Mouse (Mus musculus) G1E (cell line): ENCODE measurements around the gene Actl6b. TPM values are rescaled to one million over a fixed set of nuclear protein-coding genes. Genes with fewer than 3 reads are reported as not detected.

Experiments used
- ATAC-seq: 2 replicates; pipeline ENCODE4 v1.8.0; 2016; ENCODE audit warnings: mild to moderate bottlenecking; ENCODE audit not compliant: insufficient number of reproducible peaks, poor library complexity, low FRiP score, severe bottlenecking; ENCODE audit errors: extremely low read depth
- DNase-seq: peaks from one replicate; pipeline ENCODE4 v3.0.0; 2012; ENCODE audit warnings: low spot score
- H3K27me3 ChIP-seq: 2 replicates; pipeline ENCODE4 v1.6.1; 2012; ENCODE audit warnings: mild to moderate bottlenecking, low read length, inconsistent platforms; ENCODE audit not compliant: insufficient read depth
- H3K36me3 ChIP-seq: replicated peaks from 2 replicates; pipeline ENCODE3; 2012; ENCODE audit warnings: mild to moderate bottlenecking, inconsistent platforms
- H3K4me1 ChIP-seq: 2 replicates; pipeline ENCODE4 v1.6.1; 2012; ENCODE audit warnings: low read depth, low read length, inconsistent platforms, mixed read lengths; ENCODE audit not compliant: insufficient read depth
- H3K4me3 ChIP-seq: 2 replicates; pipeline ENCODE4 v1.5.1; 2012; ENCODE audit warnings: low read depth, mild to moderate bottlenecking, inconsistent platforms, low read length, moderate library complexity, mixed read lengths
- H3K9me3 ChIP-seq: replicated peaks from 2 replicates; pipeline ENCODE4 v1.6.1; 2012; ENCODE audit warnings: inconsistent platforms
- CTCF ChIP-seq: IDR thresholded peaks from 2 replicates; pipeline ENCODE4 v1.5.1; 2012; ENCODE audit warnings: low read depth, low read length, inconsistent platforms, mixed read lengths
- GATA1 ChIP-seq: IDR thresholded peaks from 2 replicates; pipeline ENCODE4 v1.6.1; 2012; ENCODE audit warnings: borderline replicate concordance, low read length, inconsistent platforms, mixed read lengths
- GATA2 ChIP-seq: IDR thresholded peaks from 2 replicates; pipeline ENCODE4 v1.6.1; 2012; ENCODE audit warnings: low read depth, low read length, inconsistent platforms, borderline replicate concordance
- POLR2AphosphoS5 ChIP-seq: IDR thresholded peaks from 2 replicates; pipeline ENCODE4 v1.6.1; 2012; ENCODE audit warnings: low read depth, low read length, inconsistent platforms; ENCODE audit not compliant: insufficient replicate concordance
- TAL1 ChIP-seq: conservative IDR thresholded peaks from 2 replicates; pipeline ENCODE4 v1.6.1; 2012; ENCODE audit warnings: low read depth, low read length, inconsistent platforms, mixed read lengths
- polyA plus RNA-seq: library from polyadenylated mRNA; stranded (reverse); fragments of >175 nt; gene quantifications from 2 replicates; pipeline ENCODE4 v1.2.3, GENCODE M21; 2012
- total RNA-seq, 2 experiments: library from RNA; stranded (forward) in 1 of 2; stranded (reverse) in 1 of 2; fragments of 200-1000 nt in 1 of 2; fragments of >200 nt in 1 of 2; fragmentation: Nextera tagmentation in 1 of 2; gene quantifications; 2 replicates each; pipeline ENCODE4 v1.2.3; 2014 to 2017

Gene Actl6b
- total and polyA plus RNA-seq, 3 experiments, result 0.11 TPM; not detected in 2

- no peak for TF ChIP-seq TAL1
- no peak for TF ChIP-seq CTCF
- no peak for TF ChIP-seq GATA1
- no peak for TF ChIP-seq GATA2
- TF ChIP-seq POLR2AphosphoS5, result no peak
- no peak for ATAC-seq
- Histone ChIP-seq H3K9me3 (no peaks in the 10 kb centered on the region), H3K4me3 (peak overlapping the region; percentile 76), H3K36me3 (peaks cover 43% of the 10 kb centered on the region), H3K4me1 (peaks cover 70% of the 10 kb centered on the region), H3K27me3 (no peaks in the 10 kb centered on the region)
- DNase-seq, result no peak
These were observed 48.0 kb downstream of the Actl6b start for GRCm38 (mm10) chr5:137601365-137601729.

- no peak for ATAC-seq
- H3K4me1 ChIP-seq, result peaks cover 52% of the 10 kb centered on the region
These were observed 54.7 kb downstream of the Actl6b start for GRCm38 (mm10) chr5:137607860-137608653.

GRCm38 (mm10) chr5:137608654-137609190, 55.4 kb downstream of the Actl6b start:
- H3K36me3 ChIP-seq, result peaks cover 36% of the 10 kb centered on the region
- TF ChIP-seq GATA2 (no peak), POLR2AphosphoS5 (no peak), CTCF (no peak), GATA1 (no peak)
- H3K4me1 ChIP-seq, result peaks cover 55% of the 10 kb centered on the region
- H3K4me3 ChIP-seq, result no peak overlapping the region
- H3K9me3 ChIP-seq, result no peaks in the 10 kb centered on the region
- no peak for DNase-seq
- peaks cover 36% of the 10 kb centered on the region for H3K27me3 ChIP-seq
- no peak for ATAC-seq

More at GRCm38 (mm10) chr5:137607860-137608653, 54.7 kb downstream of the Actl6b start:
- TF ChIP-seq POLR2AphosphoS5 (no peak), GATA2 (no peak), TAL1 (no peak), GATA1 (no peak), CTCF (no peak)
- Histone ChIP-seq H3K9me3 (no peaks in the 10 kb centered on the region), H3K4me3 (no peak overlapping the region), H3K36me3 (peaks cover 37% of the 10 kb centered on the region), H3K27me3 (peaks cover 31% of the 10 kb centered on the region)
- DNase-seq, result no peak

- Histone ChIP-seq H3K27me3 (peaks cover 39% of the 10 kb centered on the region), H3K36me3 (peaks cover 34% of the 10 kb centered on the region), H3K9me3 (no peaks in the 10 kb centered on the region), H3K4me3 (no peak overlapping the region), H3K4me1 (peaks cover 54% of the 10 kb centered on the region)
- DNase-seq (no peak), ATAC-seq (no peak)
- TF ChIP-seq TAL1 (no peak), POLR2AphosphoS5 (no peak), CTCF (no peak), GATA1 (no peak)
These were observed 56.0 kb downstream of the Actl6b start for GRCm38 (mm10) chr5:137609292-137609691.

- TF ChIP-seq POLR2AphosphoS5 (no peak), GATA2 (no peak), TAL1 (no peak), GATA1 (no peak), CTCF (no peak)
- H3K4me3 ChIP-seq, result no peak overlapping the region
- no peak for DNase-seq
- H3K4me1 ChIP-seq, result peaks cover 50% of the 10 kb centered on the region
- H3K9me3 ChIP-seq, result no peaks in the 10 kb centered on the region
- H3K27me3 ChIP-seq, result peaks cover 39% of the 10 kb centered on the region
- peaks cover 31% of the 10 kb centered on the region for H3K36me3 ChIP-seq
- ATAC-seq, result no peak
These were observed 56.7 kb downstream of the Actl6b start for GRCm38 (mm10) chr5:137610056-137610455.

- ATAC-seq, result no peak
- Histone ChIP-seq H3K27me3 (peaks cover 39% of the 10 kb centered on the region), H3K36me3 (peaks cover 25% of the 10 kb centered on the region), H3K9me3 (no peaks in the 10 kb centered on the region), H3K4me3 (no peak overlapping the region), H3K4me1 (peaks cover 44% of the 10 kb centered on the region)
- TF ChIP-seq CTCF, result no peak
- no peak for TF ChIP-seq TAL1
- TF ChIP-seq POLR2AphosphoS5, result no peak
- TF ChIP-seq GATA1, result no peak
- no peak for TF ChIP-seq GATA2
- DNase-seq, result no peak
These were observed 57.4 kb downstream of the Actl6b start for GRCm38 (mm10) chr5:137610548-137611244.
